Mouse (Mus musculus) neural tube, embryonic 12.5 days (tissue): ENCODE data around the gene Sh3glb1. TPM values are rescaled to one million over a fixed set of nuclear protein-coding genes. Genes with fewer than 3 reads are reported as not detected.

ENCODE experiments used
- polyA plus RNA-seq: library from polyadenylated mRNA; unstranded; fragments of >200 nt; fragmentation: Nextera tagmentation; extraction: Ambion mirVana; gene quantifications from 2 replicates; pipeline ENCODE4 v1.2.1, GENCODE M21; 2016

Gene Sh3glb1
- polyA plus RNA-seq, 1 experiment from 2014 or later: 124 TPM

Other genes starting within 250 kb of the Sh3glb1 start
- gene Hs2st1, start 150.2 kb downstream of the Sh3glb1 start, polyA plus RNA-seq: 24.1 and 24.6 TPM in 2 replicates
- 476 and 491 TPM in 2 replicates for gene Selenof, start 150.0 kb downstream of the Sh3glb1 start, polyA plus RNA-seq
- gene Clca3a1, start 40.6 kb upstream of the Sh3glb1 start, polyA plus RNA-seq: 0.19 and 0.26 TPM in 2 replicates
- not detected in 2 replicates for gene Clca3a2, start 99.2 kb upstream of the Sh3glb1 start, polyA plus RNA-seq
- not detected in 2 replicates for gene Clca3b, start 129.0 kb upstream of the Sh3glb1 start, polyA plus RNA-seq
- gene Clca4b, start 212.2 kb upstream of the Sh3glb1 start, polyA plus RNA-seq: not detected in 2 replicates